Mouse (Mus musculus) thymus, adult 2 months (tissue): Measurements from ENCODE around the gene Fcrl5. TPM values are rescaled to one million over a fixed set of nuclear protein-coding genes. Genes with fewer than 3 reads are reported as not detected.

ENCODE experiments used
- DNase-seq: peaks from one replicate; pipeline ENCODE4 v3.0.0; 2021
- H3K27ac ChIP-seq: fragments of 200-500 bp; 2 replicates; pipeline ENCODE4 v1.5.1; 2012; ENCODE audit warnings: low read length, control low read depth; ENCODE audit not compliant: control insufficient read depth, insufficient read depth
- H3K27me3 ChIP-seq: fragments of 200-500 bp; 2 replicates; pipeline ENCODE4 v1.6.1; 2012; ENCODE audit warnings: mild to moderate bottlenecking, low read length, moderate library complexity, mixed read lengths; ENCODE audit not compliant: control insufficient read depth, insufficient read depth
- H3K36me3 ChIP-seq: fragments of 200-500 bp; 2 replicates; pipeline ENCODE4 v1.6.1; 2012; ENCODE audit warnings: mild to moderate bottlenecking, low read length, moderate library complexity; ENCODE audit not compliant: control insufficient read depth, insufficient read depth
- H3K4me1 ChIP-seq: fragments of 200-500 bp; replicated peaks from 2 replicates; pipeline ENCODE4 v1.6.1; 2012; ENCODE audit warnings: low read length; ENCODE audit not compliant: control insufficient read depth, insufficient read depth
- H3K4me3 ChIP-seq: fragments of 200-500 bp; 2 replicates; pipeline ENCODE4 v1.5.1; 2012; ENCODE audit warnings: mild to moderate bottlenecking, low read length, control low read depth, moderate library complexity; ENCODE audit not compliant: control insufficient read depth, insufficient read depth
- CTCF ChIP-seq: fragments of 200-500 bp; IDR thresholded peaks from 2 replicates; pipeline ENCODE4 v1.5.1; 2012; ENCODE audit warnings: mild to moderate bottlenecking, control low read depth, low read length, moderate library complexity, borderline replicate concordance; ENCODE audit not compliant: control insufficient read depth, poor library complexity, insufficient read depth; ENCODE audit errors: extremely low read depth
- POLR2A ChIP-seq: fragments of 200-500 bp; IDR thresholded peaks from 2 replicates; pipeline ENCODE4 v1.6.1; 2012; ENCODE audit warnings: mild to moderate bottlenecking, low read length, control low read depth, moderate library complexity; ENCODE audit not compliant: control insufficient read depth, poor library complexity, insufficient read depth; ENCODE audit errors: extremely low read depth
- WGBS: fragments of 180-500 bp; shearing (Covaris S2); methylation state at CpG from one replicate; pipeline ENCODE4 v1.1.7; 2018; 5-methylcytosine and 5-hydroxymethylcytosine counted together
- polyA plus RNA-seq: library from polyadenylated mRNA; depleted of rRNA; stranded (reverse); fragments of >200 nt; gene quantifications from 2 replicates; pipeline ENCODE4 v1.2.3, GENCODE M21; 2012

Gene Fcrl5
- polyA plus RNA-seq, 1 experiment, result 0.86 TPM

DNA sequence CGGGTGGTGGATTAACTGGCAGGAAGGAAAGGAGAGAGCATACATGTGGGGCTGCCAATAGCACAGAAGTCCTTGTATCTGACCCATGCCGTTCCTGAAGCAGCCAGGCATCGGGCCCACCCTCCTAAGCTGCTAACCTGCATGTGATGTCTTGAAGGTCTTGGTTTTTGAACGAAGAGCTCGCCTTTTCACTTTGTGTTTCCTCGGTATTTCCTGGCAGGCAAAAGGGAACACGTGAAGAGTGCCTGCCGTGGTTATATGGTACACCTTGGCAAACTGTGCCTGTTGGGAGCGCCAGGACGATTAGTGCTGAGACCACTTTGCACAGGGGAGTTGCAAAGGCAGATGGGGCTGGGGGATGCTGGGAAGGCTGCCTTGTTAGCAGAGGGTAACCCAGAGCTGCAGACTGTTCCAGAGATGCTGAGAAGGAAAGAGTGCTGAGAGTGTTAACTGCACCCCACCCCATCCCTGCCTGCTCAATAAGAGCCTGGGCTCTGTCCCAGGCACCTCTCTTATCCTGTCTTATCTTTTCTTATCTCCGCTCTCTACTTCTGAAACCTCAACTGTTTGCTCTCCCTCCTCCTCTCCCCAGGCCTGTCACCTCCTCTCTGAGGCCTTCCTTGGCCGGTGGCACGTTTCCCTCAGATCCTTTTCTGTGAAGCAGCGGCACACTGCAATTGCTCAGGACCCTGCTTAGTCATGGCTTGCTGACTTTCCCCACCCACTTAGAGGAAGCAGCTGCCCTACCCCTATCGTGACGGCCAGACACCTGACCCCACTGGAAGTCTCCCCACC, 76.6 kb downstream of the Fcrl5 start:
- H3K27me3 ChIP-seq, result no peaks in the 10 kb centered on the region
- WGBS, result 17% methylated on average over 16 of the region's 16 CpGs
- H3K36me3 ChIP-seq, result no peaks in the 10 kb centered on the region
- no peak overlapping the region for H3K4me3 ChIP-seq
- DNase-seq, result peak; percentile 18
- H3K27ac ChIP-seq, result no peak overlapping the region
- TF ChIP-seq POLR2A (no peak), CTCF (no peak)
- H3K4me1 ChIP-seq, result peaks cover 14% of the 10 kb centered on the region

DNA sequence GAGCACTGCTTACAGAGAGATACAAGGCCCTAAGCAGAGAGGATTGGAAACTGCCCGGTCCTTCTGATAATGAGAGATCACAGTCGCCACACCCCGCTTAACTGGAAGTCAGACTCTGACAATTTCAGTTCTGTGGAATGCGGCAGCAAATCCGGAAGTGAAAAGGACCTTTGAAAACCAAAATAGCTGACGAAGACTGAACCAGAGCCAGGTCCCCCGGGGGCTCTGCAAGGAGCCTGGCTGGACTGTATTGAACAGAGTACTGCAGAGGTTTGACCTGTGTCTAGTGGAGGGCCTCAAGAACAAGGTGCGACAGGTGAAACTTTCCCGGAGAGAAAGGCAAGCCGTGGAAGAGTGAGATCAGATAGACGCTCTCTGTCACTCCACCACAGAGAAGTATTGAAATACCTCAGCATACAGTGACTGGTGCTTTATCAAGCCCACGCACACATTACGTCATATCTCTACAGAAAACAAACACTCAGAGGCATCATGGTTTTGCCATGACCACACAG, 80.1 kb downstream of the Fcrl5 start:
- WGBS, result 53% methylated on average over 13 of the region's 13 CpGs
- Histone ChIP-seq H3K4me3 (no peak overlapping the region), H3K27me3 (no peaks in the 10 kb centered on the region), H3K4me1 (peaks cover 14% of the 10 kb centered on the region), H3K27ac (no peak overlapping the region), H3K36me3 (no peaks in the 10 kb centered on the region)
- no peak for DNase-seq
- no peak for TF ChIP-seq POLR2A
- TF ChIP-seq CTCF, result no peak

DNA sequence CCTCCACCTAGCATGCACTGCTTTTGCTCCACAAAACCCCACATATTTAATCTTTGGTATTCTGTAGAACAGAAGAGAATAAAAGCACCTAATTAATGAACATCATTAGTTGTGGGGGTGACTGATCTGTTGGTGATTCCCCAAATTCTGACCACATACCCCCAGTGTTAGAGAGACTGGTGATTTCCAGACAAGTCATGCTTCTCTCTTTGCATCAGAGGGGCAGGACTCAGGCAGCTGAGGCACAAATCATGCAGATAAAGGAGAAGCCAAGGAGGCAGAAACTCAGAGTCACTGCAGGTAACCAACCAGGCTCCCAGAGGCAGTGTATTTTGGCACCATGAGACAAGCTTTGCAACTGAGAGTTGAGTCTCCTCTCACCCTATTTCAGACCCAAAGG, 82.9 kb downstream of the Fcrl5 start:
- H3K4me3 ChIP-seq, result no peak overlapping the region
- no peak overlapping the region for H3K27ac ChIP-seq
- DNase-seq, result no peak
- H3K27me3 ChIP-seq, result no peaks in the 10 kb centered on the region
- no peak for TF ChIP-seq CTCF
- no peak for TF ChIP-seq POLR2A
- H3K36me3 ChIP-seq, result no peaks in the 10 kb centered on the region
- H3K4me1 ChIP-seq, result peaks cover 2% of the 10 kb centered on the region

- DNase-seq, result no peak
- Histone ChIP-seq H3K27ac (no peak overlapping the region), H3K27me3 (no peaks in the 10 kb centered on the region), H3K4me1 (peaks cover 6% of the 10 kb centered on the region), H3K4me3 (no peak overlapping the region), H3K36me3 (no peaks in the 10 kb centered on the region)
- no peak for TF ChIP-seq POLR2A
- TF ChIP-seq CTCF, result no peak
- WGBS, result 53% methylated on average over 4 of the region's 4 CpGs
Observed at GRCm38 (mm10) chr3:87521126-87521525, 85.6 kb downstream of the Fcrl5 start.

- TF ChIP-seq CTCF (no peak), POLR2A (no peak)
- DNase-seq, result no peak
- Histone ChIP-seq H3K36me3 (no peaks in the 10 kb centered on the region), H3K4me3 (no peak overlapping the region), H3K27ac (no peak overlapping the region), H3K27me3 (no peaks in the 10 kb centered on the region), H3K4me1 (peaks cover 11% of the 10 kb centered on the region)
- WGBS, result 76% methylated on average over 1 of the region's 1 CpGs
Observed at GRCm38 (mm10) chr3:87521833-87522232, 86.3 kb downstream of the Fcrl5 start.

- no peak for DNase-seq
- Histone ChIP-seq H3K4me1 (peaks cover 28% of the 10 kb centered on the region), H3K36me3 (no peaks in the 10 kb centered on the region), H3K27me3 (no peaks in the 10 kb centered on the region), H3K4me3 (no peak overlapping the region), H3K27ac (no peak overlapping the region)
- TF ChIP-seq POLR2A (no peak), CTCF (no peak)
- 13% methylated on average over 9 of the region's 9 CpGs for WGBS
Observed at GRCm38 (mm10) chr3:87523701-87524100, 88.1 kb downstream of the Fcrl5 start.

GRCm38 (mm10) chr3:87525043-87525836, 89.7 kb downstream of the Fcrl5 start, which contains the start of gene Etv3:
TSS of gene Etv3 (plus strand) at chr3:87525407.
- peaks cover 2% of the 10 kb centered on the region for H3K36me3 ChIP-seq
- H3K4me1 ChIP-seq, result peaks cover 38% of the 10 kb centered on the region
- peak within 1 kb of the TSS; percentile 56 for H3K27ac ChIP-seq
- 7% methylated on average over 64 of the region's 64 CpGs for WGBS
- peak; percentile 92 for DNase-seq
- TF ChIP-seq POLR2A (peak; percentile 89; the same call in 1 of the 2 replicates), CTCF (0 out of 2 replicates have a peak, but pooled peaks have one; percentile 63)
- H3K4me3 ChIP-seq, result peak within 1 kb of the TSS; percentile 76
- no peaks in the 10 kb centered on the region for H3K27me3 ChIP-seq
